ENCODE assay signal across 25 mouse cellular contexts in genomic region chr16:78974099-78974498, GRCm38 (mm10). TPM values are rescaled to one million over a fixed set of nuclear protein-coding genes. Genes with fewer than 3 reads are reported as not detected.
DNase-seq lines count a peak whose midpoint lies in the region; ATAC-seq lines count a peak whose summit lies in the region.
"Had no signal": no experiment of that assay in that cellular context is flagged by ENCODE, and none has a peak within 500 bp of the region (broad histone marks: within the 10 kb centered on the region; RNA-seq: fewer than 3 reads in every experiment).

No protein-coding gene starts in this region.

- no peak overlapping the region for H3K4me2 ChIP-seq in midbrain, embryonic 11.5 days
- H3K4me2 ChIP-seq in midbrain, embryonic 14.5 days (ENCODE audit: low read length): no peak overlapping the region
- peak overlapping the region; percentile 12; the same call in 1 of the 2 replicates for H3K4me2 ChIP-seq in intestine, embryonic 16.5 days (ENCODE audit: low read depth, low read length)
- H3K4me2 ChIP-seq in stomach, embryonic 15.5 days: no peak overlapping the region
- H3K4me2 ChIP-seq: forebrain, embryonic 13.5 days; heart, embryonic 13.5 days; hindbrain, embryonic 12.5 days; hindbrain, embryonic 15.5 days had no signal

- no peaks in the 10 kb centered on the region for H3K9me3 ChIP-seq in midbrain, embryonic 11.5 days (ENCODE audit: control insufficient read depth, low read length)
- H3K9me3 ChIP-seq in midbrain, embryonic 14.5 days (ENCODE audit: control insufficient read depth, low read length): no peaks in the 10 kb centered on the region
- no peaks in the 10 kb centered on the region for H3K9me3 ChIP-seq in intestine, embryonic 16.5 days (ENCODE audit: control insufficient read depth, low read length)
- H3K9me3 ChIP-seq in stomach, embryonic 15.5 days: no peaks in the 10 kb centered on the region
- H3K9me3 ChIP-seq: forebrain, embryonic 10.5 days; forebrain, embryonic 13.5 days; heart, embryonic 10.5 days; heart, embryonic 13.5 days; hindbrain, embryonic 12.5 days; hindbrain, embryonic 15.5 days had no signal

- H3K27ac ChIP-seq in midbrain, embryonic 11.5 days (ENCODE audit: low read depth, low read length): no peak overlapping the region
- H3K27ac ChIP-seq in midbrain, embryonic 14.5 days (replicated peaks; ENCODE audit: low read depth, low read length): no peak overlapping the region
- H3K27ac ChIP-seq in intestine, embryonic 16.5 days (ENCODE audit: low read length): no peak overlapping the region
- H3K27ac ChIP-seq in stomach, embryonic 15.5 days: no peak overlapping the region
- H3K27ac ChIP-seq: forebrain, embryonic 10.5 days; forebrain, embryonic 13.5 days; heart, adult 2 months; heart, embryonic 10.5 days; heart, embryonic 13.5 days; hindbrain, embryonic 12.5 days; hindbrain, embryonic 15.5 days had no signal

- 92% methylated on average over 13 of the region's 13 CpGs for WGBS in midbrain, embryonic 11.5 days
- WGBS in midbrain, embryonic 14.5 days: 93% methylated on average over 13 of the region's 13 CpGs
- WGBS in intestine, embryonic 16.5 days: 65% methylated on average over 13 of the region's 13 CpGs
- WGBS in stomach, embryonic 15.5 days: 68% methylated on average over 13 of the region's 13 CpGs

- H3K4me3 ChIP-seq in midbrain, embryonic 11.5 days (ENCODE audit: low read depth, low read length): no peak overlapping the region
- no peak overlapping the region for H3K4me3 ChIP-seq in midbrain, embryonic 14.5 days (replicated peaks; ENCODE audit: low read depth, low read length)
- H3K4me3 ChIP-seq in intestine, embryonic 16.5 days (ENCODE audit: low read length): no peak overlapping the region
- H3K4me3 ChIP-seq in stomach, embryonic 15.5 days (replicated peaks): no peak overlapping the region
- H3K4me3 ChIP-seq: forebrain, embryonic 10.5 days; forebrain, embryonic 13.5 days; heart, adult 2 months; heart, embryonic 10.5 days; heart, embryonic 13.5 days; hindbrain, embryonic 12.5 days; hindbrain, embryonic 15.5 days had no signal

- no peak for ATAC-seq in midbrain, embryonic 11.5 days (ENCODE audit: low FRiP score)
- no peak for ATAC-seq in midbrain, embryonic 14.5 days (ENCODE audit: low FRiP score, low TSS enrichment)
- peak; percentile 99 for ATAC-seq in intestine, embryonic 16.5 days
- peak; percentile 60 for ATAC-seq in stomach, embryonic 15.5 days (ENCODE audit: insufficient read depth, low FRiP score, low read depth)
- ATAC-seq: forebrain, embryonic 13.5 days; forebrain, embryonic 16.5 days had no signal

- intact Hi-C loops in heart, postnatal 14 days (cut with DNase I): no loop called here

- H3K4me1 ChIP-seq in midbrain, embryonic 11.5 days (ENCODE audit: control insufficient read depth, insufficient read depth, low read length): peaks cover 3% of the 10 kb centered on the region; the same call in 1 of the 2 replicates
- no peaks in the 10 kb centered on the region for H3K4me1 ChIP-seq in midbrain, embryonic 14.5 days (ENCODE audit: control insufficient read depth, insufficient read depth, low read length)
- no peaks in the 10 kb centered on the region for H3K4me1 ChIP-seq in intestine, embryonic 16.5 days (ENCODE audit: control insufficient read depth, insufficient read depth, low read length)
- H3K4me1 ChIP-seq in stomach, embryonic 15.5 days: no peaks in the 10 kb centered on the region; the same call in 1 of the 2 replicates
- H3K4me1 ChIP-seq: forebrain, embryonic 13.5 days; heart, embryonic 10.5 days; heart, embryonic 13.5 days; hindbrain, embryonic 12.5 days; hindbrain, embryonic 15.5 days had no signal

- H3K27me3 ChIP-seq in midbrain, embryonic 11.5 days (ENCODE audit: control insufficient read depth, insufficient read depth, low read length): no peaks in the 10 kb centered on the region
- H3K27me3 ChIP-seq in midbrain, embryonic 14.5 days (ENCODE audit: control insufficient read depth, insufficient read depth, low read length): no peaks in the 10 kb centered on the region
- no peaks in the 10 kb centered on the region for H3K27me3 ChIP-seq in intestine, embryonic 16.5 days (replicated peaks; ENCODE audit: control insufficient read depth, insufficient read depth, low read length)
- H3K27me3 ChIP-seq in stomach, embryonic 15.5 days (replicated peaks): no peaks in the 10 kb centered on the region
- H3K27me3 ChIP-seq: forebrain, embryonic 13.5 days; heart, embryonic 13.5 days; hindbrain, embryonic 12.5 days; hindbrain, embryonic 15.5 days had no signal

- no peak overlapping the region for H3K9ac ChIP-seq in midbrain, embryonic 11.5 days (ENCODE audit: low read length)
- H3K9ac ChIP-seq in midbrain, embryonic 14.5 days (replicated peaks; ENCODE audit: low read length): no peak overlapping the region
- H3K9ac ChIP-seq in intestine, embryonic 16.5 days (ENCODE audit: low read depth, low read length): no peak overlapping the region
- H3K9ac ChIP-seq in stomach, embryonic 15.5 days: no peak overlapping the region
- H3K9ac ChIP-seq: forebrain, embryonic 13.5 days; heart, embryonic 13.5 days; hindbrain, embryonic 12.5 days; hindbrain, embryonic 15.5 days had no signal

- DNase-seq in midbrain, embryonic 11.5 days (ENCODE audit: low spot score, missing footprints): peak; percentile 70
- DNase-seq in midbrain, embryonic 14.5 days: no peak
- no peak for DNase-seq in heart, postnatal 14 days
- no peak for DNase-seq in embryo, embryonic 10 days (ENCODE audit: low spot score)
- DNase-seq in ovary, postnatal 14 days (ENCODE audit: low spot score): no peak
- DNase-seq: adrenal gland, adult 8-10 months; adrenal gland, postnatal 25 days; cerebellum, adult 11-12 months; cerebellum, adult 8-10 months; cerebellum, postnatal 10 days; cerebellum, postnatal 36 days; gastrocnemius, postnatal 10 days; gastrocnemius, postnatal 36 days; heart, adult 2 months had no signal

- no peaks in the 10 kb centered on the region for H3K36me3 ChIP-seq in midbrain, embryonic 11.5 days (ENCODE audit: control insufficient read depth, insufficient read depth, low read length)
- no peaks in the 10 kb centered on the region for H3K36me3 ChIP-seq in midbrain, embryonic 14.5 days (ENCODE audit: control insufficient read depth, insufficient read depth, low read length)
- no peaks in the 10 kb centered on the region for H3K36me3 ChIP-seq in intestine, embryonic 16.5 days (ENCODE audit: control insufficient read depth, insufficient read depth, low read length)
- no peaks in the 10 kb centered on the region for H3K36me3 ChIP-seq in stomach, embryonic 15.5 days
- H3K36me3 ChIP-seq: forebrain, embryonic 10.5 days; heart, embryonic 10.5 days; heart, embryonic 13.5 days; hindbrain, embryonic 12.5 days; hindbrain, embryonic 15.5 days had no signal

RNA-seq across cellular contexts. Expression of gene Chodl, which starts 43.4 kb away (rescaled TPM):
- polyA plus RNA-seq in midbrain, embryonic 11.5 days (2014; fragmentation: Nextera tagmentation; extraction: Ambion mirVana): 1.7 and 1.8 TPM in 2 replicates
- polyA plus RNA-seq in midbrain, embryonic 14.5 days (2014; fragmentation: Nextera tagmentation; extraction: Ambion mirVana): 5.8 and 6.3 TPM in 2 replicates
- polyA plus RNA-seq in intestine, embryonic 16.5 days (2015; fragmentation: Nextera tagmentation; extraction: Ambion mirVana): 9.6 and 11.1 TPM in 2 replicates
- 13.5 and 15.1 TPM in 2 replicates for polyA plus RNA-seq in stomach, embryonic 15.5 days (2015; fragmentation: Nextera tagmentation; extraction: Ambion mirVana)
- under 1 TPM in 1 of 2 experiments, not detected in 1; 0.15 TPM for total RNA-seq in heart, postnatal 14 days (2021)
- total RNA-seq: granulocyte monocyte progenitor cell, adult 5-6 weeks; hematopoietic stem cell, adult 5-6 weeks had no signal
- polyA plus RNA-seq: heart, embryonic 10.5 days had no signal

Comparison
In these comparisons a context has a peak if more than half of its experiments do, and no peak if none do; other contexts are left out.
1. ATAC-seq: peak in intestine, embryonic 16.5 days (single experiment) and stomach, embryonic 15.5 days (single experiment); none in midbrain, embryonic 11.5 days (single experiment) and midbrain, embryonic 14.5 days (single experiment).